Mouse (Mus musculus): ENCODE measurements around the gene Sprtn. TPM values are rescaled to one million over a fixed set of nuclear protein-coding genes. Genes with fewer than 3 reads are reported as not detected.

Gene Sprtn
- total RNA-seq, 2 experiments from 2014 or later, result 11.6 to 14.8 TPM

GRCm38 (mm10) chr8:124936699-124937098 is 39.0 kb downstream of the Sprtn start:
- no peak for DNase-seq (ENCODE audit: extremely low spot score in 1 of 2, low spot score in 1 of 2)

- DNase-seq (ENCODE audit: extremely low spot score in 1 of 2, low spot score in 1 of 2), result no peak
Measured at GRCm38 (mm10) chr8:124937293-124937692, 39.6 kb downstream of the Sprtn start.

- no peak for DNase-seq (ENCODE audit: extremely low spot score in 1 of 2, low spot score in 1 of 2)
Measured at GRCm38 (mm10) chr8:124943801-124944200, 46.1 kb downstream of the Sprtn start.

- DNase-seq (ENCODE audit: extremely low spot score in 1 of 2, low spot score in 1 of 2), result no peak
Measured at GRCm38 (mm10) chr8:124944406-124944805, 46.7 kb downstream of the Sprtn start.

GRCm38 (mm10) chr8:124947865-124948732 is 50.4 kb downstream of the Sprtn start:
- peak; percentile 24 to 41 for DNase-seq (ENCODE audit: extremely low spot score in 1 of 2, low spot score in 1 of 2)

GRCm38 (mm10) chr8:124948733-124949111 is 51.0 kb downstream of the Sprtn start:
- DNase-seq (ENCODE audit: extremely low spot score in 1 of 2, low spot score in 1 of 2), result peak; percentile 31 to 34

GRCm38 (mm10) chr8:124949209-124950068 is 51.8 kb downstream of the Sprtn start, which contains the start of gene Egln1:
Gene Egln1, minus strand, starts transcription at chr8:124949324.
- peak; percentile 56 to 73 for DNase-seq (ENCODE audit: extremely low spot score in 1 of 2, low spot score in 1 of 2)

GRCm38 (mm10) chr8:124950069-124950456 is 52.4 kb downstream of the Sprtn start:
- DNase-seq (ENCODE audit: extremely low spot score in 1 of 2, low spot score in 1 of 2), result no peak

GRCm38 (mm10) chr8:124950865-124951264 is 53.2 kb downstream of the Sprtn start:
- DNase-seq (ENCODE audit: extremely low spot score in 1 of 2, low spot score in 1 of 2), result no peak

GRCm38 (mm10) chr8:124953188-124953587 is 55.5 kb downstream of the Sprtn start:
- no peak for DNase-seq (ENCODE audit: extremely low spot score in 1 of 2, low spot score in 1 of 2)

- DNase-seq (ENCODE audit: extremely low spot score in 1 of 2, low spot score in 1 of 2), result no peak
Measured at GRCm38 (mm10) chr8:124954572-124955082, 56.9 kb downstream of the Sprtn start.

Other genes starting within 250 kb of the Sprtn start
- gene 2310022B05Rik, start 234.5 kb upstream of the Sprtn start, total RNA-seq (2021), result 10 to 100 TPM; 83.2 to 86.9 TPM
- 10 to 100 TPM; 40.7 to 54.6 TPM for gene Ttc13, start 175.9 kb upstream of the Sprtn start, total RNA-seq (2021)
- 10 to 100 TPM; 10.4 to 13.5 TPM for gene Arv1, start 175.7 kb upstream of the Sprtn start, total RNA-seq (2021)
- under 1 TPM; 0.45 to 0.98 TPM for gene Fam89a, start 146.1 kb upstream of the Sprtn start, total RNA-seq (2021)
- gene Trim67, start 104.8 kb upstream of the Sprtn start, total RNA-seq (2021), result 1 to 10 TPM; 4.0 to 5.4 TPM
- gene Gnpat, start 34.9 kb upstream of the Sprtn start, total RNA-seq (2021), result 10 to 100 TPM; 61.7 to 69.2 TPM
- 10 to 100 TPM; 22.4 to 23.5 TPM for gene 2810004N23Rik, start 34.8 kb upstream of the Sprtn start, total RNA-seq (2021)
- gene Exoc8, start 181 bp upstream of the Sprtn start, total RNA-seq (2021), result 10 to 100 TPM; 36.9 to 37.3 TPM
- gene Egln1, start 51.4 kb downstream of the Sprtn start, total RNA-seq (2021), result 10 to 100 TPM; 60.3 to 69.1 TPM
- 100 to 1,000 TPM; 131 to 149 TPM for gene Tsnax, start 115.1 kb downstream of the Sprtn start, total RNA-seq (2021)
- gene Disc1, start 156.3 kb downstream of the Sprtn start, total RNA-seq (2021), result 1 to 10 TPM; 4.0 to 5.1 TPM